Mouse (Mus musculus): ENCODE measurements at regions not wholly inside any gene's neighbourhood (a gene's known extent, or its start where the extent isn't known, plus 50 kb on each side); places are given as distances from the start of the nearest gene placed in this dataset.
A peak's percentile ranks its signal among the peaks of the same experiment; 100 is the strongest.

DNA sequence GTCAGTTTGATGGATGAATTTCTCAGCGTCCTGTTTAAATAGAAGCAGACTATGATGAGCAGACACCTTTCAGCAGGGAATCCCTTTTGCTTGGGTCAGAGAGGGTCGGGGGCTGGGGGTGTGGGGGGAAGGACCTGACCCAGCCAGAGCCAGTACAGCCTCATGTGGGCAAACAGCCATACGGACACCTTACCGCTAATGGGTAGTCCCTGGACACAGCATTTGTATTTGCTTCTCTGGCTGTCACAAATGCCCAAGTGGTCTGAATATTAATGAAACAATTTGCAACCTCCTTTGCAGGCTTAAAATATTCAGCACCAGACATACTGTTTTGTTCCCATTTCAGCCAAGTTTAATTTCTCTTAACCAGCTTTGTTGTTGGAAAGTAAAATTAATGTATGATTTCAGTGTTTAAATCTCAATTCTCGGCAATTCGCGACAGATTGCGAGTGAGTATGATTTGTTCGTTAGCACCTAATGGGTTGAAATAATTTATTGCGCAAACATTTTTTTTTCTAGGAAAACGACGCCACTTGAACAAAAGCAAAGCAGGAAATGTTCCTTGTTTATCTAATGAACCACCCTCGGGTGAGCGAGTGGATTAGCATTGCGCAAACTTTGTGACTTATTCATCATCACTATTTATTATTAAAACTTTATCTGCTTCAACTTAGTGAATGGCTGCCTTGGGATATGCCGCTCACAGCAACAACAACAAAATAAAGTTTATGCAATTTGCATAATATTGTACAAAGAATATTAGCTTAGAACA is 166.2 kb downstream of the Cdh26 start:
- no peak for DNase-seq (ENCODE audit: low spot score)

DNA sequence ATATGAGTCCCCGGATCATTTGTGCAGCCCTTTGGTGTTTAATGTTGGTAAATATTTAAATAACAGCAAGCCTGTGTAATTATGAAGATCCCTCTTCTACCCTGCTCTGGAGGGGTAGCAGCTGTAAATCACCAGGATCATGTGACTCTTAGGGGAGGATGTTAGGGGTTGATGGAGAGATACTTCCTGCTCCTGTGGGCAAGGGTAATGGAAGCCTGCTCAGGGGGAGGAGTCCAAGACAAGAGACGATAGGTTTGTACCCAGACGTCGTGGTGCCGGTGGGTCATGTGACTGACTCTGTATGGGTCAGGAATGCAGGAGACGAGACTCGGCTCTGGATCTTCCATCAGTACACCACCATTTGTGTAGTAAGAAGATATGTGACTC is 166.7 kb downstream of the Cdh26 start:
- no peak for DNase-seq (ENCODE audit: low spot score)

DNA sequence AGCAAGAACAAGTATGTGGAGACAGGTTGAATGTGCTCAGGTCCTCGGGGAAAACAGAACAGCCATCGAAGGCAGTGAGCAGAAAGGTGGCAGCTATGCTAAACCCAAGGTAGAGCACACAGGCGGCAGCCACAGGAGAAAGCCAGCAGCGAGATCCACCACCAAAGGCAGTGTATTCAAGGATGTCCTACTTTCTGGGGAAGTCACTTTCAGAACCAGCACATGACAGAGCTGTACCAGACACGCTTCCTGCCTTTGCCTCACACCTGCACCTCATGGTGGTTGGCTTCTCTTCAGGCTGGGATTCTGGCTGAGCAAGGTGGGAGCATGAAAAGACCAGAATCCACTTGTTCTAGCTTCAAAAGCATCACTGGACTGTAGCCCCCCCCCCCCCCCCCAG is 168.0 kb downstream of the Cdh26 start:
- DNase-seq (ENCODE audit: low spot score): no peak

DNA sequence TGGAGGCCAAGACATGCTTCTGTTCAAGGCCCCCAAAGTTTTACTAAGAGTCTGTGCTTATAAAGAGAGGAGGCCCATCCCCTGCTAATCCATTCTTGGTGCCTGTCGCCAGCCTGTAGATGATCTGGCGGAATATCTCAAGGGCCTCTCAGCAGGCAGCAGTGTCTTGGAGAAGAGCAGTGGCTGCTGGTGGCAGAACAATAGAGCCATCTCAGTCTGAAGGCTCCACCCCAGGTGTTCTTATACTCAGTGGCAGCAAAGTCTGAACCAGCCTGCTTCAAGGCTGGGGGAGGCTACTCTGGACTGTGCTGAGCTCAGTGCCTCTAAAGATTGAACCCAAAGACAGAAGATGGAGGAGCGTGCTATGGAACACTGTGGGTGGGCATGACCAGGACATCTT is 168.5 kb downstream of the Cdh26 start:
- no peak for DNase-seq (ENCODE audit: low spot score)

DNA sequence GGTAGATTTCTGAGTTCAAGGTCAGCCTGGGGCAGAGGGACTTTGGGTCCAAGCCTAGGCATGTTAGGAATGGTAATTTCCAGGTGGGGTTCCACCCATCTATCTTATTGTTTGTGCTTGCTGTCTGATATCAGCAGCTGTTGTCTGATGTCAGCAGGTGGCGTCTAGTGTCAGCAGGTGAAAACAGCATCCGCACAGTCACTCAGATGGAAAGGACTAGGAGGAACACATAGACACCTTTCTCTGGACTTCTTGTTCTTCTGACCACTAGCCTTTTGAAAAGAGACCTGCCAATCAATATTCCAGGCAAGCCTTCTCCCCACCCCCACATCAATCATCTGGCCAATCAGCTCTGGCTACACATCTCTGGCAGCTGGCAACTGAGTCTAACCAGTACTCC is 173.1 kb downstream of the Cdh26 start:
- DNase-seq (ENCODE audit: low spot score): no peak

DNA sequence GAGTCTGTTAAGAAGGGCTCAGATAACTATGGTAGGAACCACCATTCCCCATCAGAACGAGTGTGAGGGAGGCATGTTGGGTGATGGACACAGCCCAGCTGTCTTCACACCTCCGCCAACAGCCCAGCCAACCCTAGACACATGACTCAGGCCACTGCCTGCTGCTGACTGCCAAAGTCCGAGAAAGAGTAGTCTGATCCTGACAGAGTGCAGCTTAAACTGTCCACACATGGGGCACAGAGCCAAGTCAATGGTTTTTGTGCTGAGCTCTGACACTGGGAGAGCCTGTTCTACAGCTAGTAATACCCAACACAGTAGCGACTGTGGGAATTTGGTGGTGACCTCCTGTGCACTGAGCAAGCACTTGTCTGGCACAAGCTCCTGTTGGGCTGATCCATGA is 176.4 kb downstream of the Cdh26 start:
- peak; percentile 75 for DNase-seq (ENCODE audit: low spot score)

DNA sequence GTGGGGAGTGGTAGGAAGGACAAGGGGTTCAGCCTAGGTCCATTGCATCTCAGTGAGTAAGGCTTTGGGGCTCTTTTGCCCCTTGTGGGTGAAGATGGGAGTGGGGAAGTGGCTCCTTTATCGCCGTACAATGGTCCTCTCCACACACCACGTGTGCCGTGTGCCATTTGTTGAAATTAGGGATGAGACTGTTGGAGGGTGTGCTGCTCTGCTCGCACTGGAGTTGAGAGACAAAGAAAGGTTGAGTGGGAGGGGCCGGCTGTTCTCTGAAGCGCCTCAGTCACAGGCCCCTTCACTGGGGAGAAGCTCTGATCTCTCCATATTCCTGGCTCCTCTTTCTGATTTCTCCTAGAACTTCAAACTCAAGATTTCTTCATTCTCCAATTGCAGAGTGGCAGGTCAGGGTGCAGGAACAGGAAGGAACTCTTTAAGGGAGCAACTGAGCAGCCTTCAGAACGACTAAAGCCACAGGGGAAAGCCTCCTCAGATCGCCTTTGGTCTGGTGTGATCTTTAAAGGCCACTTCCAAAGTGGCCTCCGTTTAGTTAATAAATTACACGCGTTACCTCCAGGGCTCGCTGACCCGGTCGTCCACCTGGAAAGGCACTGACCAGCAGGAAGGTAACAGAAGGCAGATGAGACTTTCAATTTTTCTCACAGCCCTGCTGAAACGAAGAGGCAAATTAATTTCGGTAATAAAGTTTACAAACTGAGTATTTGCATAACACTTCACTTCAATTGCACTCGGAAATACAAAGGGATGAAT is 180.1 kb downstream of the Cdh26 start:
- DNase-seq (ENCODE audit: low spot score): no peak

DNA sequence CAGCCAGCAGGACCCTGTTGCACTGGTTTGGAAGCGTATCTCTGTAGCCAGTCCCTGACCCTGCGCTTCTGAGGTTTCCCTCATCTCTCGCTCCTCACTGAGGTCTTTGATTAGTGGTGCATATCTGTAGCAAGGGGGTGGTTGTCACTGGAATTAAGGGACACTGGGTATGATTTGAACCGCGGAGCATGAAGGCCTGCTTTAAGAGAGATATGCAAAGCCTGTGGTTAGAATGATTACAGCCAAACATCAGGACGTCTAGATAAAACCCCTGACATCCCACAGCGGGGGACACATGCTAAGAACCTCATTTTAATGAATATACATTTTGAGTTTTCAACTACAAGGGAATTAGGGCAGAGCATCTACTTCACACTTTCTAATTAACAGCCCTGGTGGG is 184.4 kb downstream of the Cdh26 start:
- no peak for DNase-seq (ENCODE audit: low spot score)

DNA sequence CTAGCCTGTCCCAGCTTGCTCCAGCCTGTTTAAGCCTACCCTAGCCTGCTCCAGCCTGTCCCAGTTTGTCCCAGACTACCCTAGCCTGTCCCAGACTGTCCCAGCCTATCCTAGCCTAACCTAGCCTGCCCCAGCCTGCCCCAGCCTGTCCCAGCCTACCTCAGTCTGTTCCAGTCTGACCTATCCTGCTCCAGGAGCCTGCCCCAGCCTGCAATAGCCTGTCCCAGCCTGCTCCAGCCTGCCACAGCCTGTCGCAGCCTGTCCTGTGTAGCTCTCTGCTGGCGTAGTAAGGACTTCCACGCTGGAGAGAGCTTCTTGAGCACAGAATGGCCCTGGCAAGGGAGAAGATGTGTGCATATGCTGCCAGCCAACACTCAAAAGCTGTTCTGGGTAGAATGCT is 192.5 kb downstream of the Cdh26 start:
- no peak for DNase-seq (ENCODE audit: low spot score)

DNA sequence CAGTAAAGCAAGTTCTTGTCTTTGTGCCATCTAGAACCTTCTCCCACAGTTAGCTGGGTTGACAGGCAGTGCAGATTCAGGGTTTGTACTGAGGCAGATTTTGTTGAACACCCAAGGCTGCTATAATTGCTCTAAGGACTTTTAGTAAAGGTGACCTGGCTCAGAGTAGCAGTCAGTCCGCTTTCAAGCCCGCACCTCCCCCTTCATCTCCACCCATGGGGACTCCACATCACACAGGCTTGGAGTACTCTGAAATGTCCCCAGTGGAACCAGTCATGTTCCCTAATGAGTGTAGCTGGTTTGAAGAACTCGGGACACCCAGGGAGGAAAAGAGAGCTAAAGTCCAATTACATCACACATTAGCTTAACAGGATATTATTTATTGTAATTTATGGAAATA is 194.1 kb downstream of the Cdh26 start:
- no peak for DNase-seq (ENCODE audit: low spot score)

DNA sequence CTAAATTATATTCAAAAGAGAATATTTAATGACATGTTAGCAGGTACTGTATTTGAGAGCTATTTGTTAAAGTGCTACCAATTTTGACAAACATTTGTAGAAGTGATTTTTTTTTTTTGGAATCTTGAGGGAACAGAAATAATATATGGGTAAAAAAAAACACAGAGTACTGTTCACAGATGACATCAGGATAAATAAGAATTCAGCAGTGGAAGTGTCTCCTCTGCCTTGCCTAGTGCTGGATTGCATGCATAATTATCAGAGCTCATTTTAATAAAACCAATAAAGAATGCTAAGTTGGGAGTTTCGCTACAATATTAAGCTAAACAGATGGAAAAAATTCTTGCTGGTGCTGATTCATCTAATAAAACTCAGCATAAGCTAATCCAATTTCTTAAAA is 194.6 kb downstream of the Cdh26 start:
- DNase-seq (ENCODE audit: low spot score): no peak

DNA sequence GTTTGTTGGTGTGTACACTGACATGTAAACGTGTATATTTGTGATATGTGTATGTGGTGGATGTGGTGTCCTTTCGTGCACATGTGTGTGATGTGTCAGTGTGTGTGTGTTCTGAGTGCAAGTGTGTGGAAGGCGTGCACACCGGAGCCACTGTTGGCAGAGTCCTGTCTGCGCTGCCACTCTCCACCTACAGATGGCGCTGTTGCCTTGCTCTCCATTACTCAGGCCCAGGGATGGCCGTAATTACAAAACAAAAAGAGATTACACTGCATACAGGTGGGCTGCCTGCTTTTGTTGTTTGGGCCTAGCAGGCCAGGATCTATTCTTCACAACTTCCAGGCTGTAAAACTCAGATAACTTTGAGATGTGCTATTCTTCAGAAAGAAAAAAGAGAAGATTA is 199.4 kb downstream of the Cdh26 start:
- peak; percentile 26 for DNase-seq (ENCODE audit: low spot score)

DNA sequence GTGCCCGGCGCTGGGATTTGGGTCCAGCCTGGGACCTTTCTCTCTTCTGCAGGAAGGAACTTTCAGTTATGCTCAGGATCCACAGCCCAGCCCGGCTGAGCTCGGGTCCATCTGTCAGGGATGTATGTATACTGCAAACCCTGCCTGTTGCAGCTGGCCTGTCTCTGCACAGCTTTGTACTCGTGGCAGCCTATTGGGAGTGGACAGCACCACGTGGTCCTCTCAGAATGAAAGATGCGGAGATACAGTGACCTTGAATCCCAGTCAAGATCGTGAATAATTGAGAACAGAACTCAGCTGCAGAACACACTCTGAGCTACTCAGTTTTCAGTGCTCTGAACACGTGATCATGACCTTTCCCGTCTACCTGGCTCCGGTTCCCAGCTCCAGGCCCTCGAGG is 200.2 kb downstream of the Cdh26 start:
- DNase-seq (ENCODE audit: low spot score): no peak

DNA sequence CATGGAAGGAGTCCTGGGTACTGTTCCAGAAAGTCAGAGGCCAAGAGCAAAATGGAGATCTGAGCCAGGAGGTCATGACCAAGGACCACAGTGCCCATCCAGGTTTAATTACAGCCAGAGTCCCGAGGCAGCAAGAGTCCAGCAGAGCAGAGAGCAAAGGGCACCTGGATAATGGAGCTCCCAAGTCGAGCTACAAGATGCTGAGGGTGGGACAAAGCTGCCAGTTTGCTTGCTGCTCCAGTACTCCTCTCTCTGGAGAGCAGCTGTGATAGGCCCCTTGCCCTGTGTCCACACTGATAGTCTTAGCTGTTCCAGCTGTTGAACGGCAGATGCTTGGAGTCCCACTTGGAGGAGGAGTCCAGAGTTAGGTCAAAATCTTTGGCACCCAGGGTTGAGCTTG is 201.0 kb downstream of the Cdh26 start:
- DNase-seq (ENCODE audit: low spot score): no peak

DNA sequence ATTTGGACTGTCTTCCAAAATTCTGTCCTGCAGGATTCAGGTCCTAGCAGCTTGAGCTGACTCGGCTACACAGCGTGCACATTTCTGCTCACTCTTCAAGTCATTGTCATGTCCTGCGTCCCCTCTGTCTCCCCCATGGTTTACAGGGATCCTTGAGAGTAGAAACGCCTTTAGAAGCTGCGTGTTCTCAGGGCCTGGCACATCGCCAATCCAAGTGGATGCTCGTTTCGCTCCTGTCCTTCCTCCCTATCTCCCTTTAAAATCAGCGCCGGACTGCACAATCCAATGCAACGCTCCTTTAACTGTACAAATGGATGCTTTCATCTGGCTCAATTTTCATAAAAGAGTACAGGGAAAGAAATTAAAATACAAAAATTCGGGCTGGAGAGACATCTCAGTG is 201.6 kb downstream of the Cdh26 start:
- DNase-seq (ENCODE audit: low spot score): no peak

DNA sequence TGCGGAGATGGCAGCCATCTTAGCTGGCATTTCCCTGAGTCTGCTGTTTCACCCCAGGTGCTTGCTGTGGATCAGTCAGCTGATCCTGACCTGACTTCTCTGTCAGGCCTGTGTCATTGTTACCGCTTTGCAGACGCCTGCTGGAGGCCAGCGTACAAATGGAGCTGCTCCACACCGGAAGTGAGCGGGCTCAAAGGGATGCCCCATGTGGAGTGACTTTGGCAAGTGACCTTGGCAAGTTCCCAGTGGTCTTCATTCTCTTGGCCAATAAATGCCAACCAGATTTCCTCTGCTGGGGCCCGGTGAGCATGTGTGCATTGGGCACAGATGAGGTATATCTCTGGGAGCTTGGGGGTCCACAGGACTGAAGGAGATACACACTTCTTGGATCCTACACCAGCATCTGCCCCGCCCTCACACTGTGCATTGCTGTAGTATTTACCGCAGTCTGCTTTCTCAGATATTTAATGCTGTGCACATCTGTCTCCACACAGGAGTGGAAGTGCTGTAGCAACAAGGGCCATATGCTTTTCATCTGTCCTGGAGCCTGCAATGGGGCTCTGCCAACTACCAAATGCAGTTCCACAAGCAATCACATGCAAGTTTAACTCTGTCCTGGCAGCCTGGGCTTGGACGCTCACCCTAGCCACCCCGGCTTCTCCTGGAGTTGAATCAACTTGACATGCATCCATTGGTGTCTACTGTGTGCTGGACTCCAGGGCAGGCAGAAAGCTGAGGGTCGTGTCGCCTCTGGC is 202.7 kb downstream of the Cdh26 start:
- DNase-seq (ENCODE audit: low spot score): no peak

DNA sequence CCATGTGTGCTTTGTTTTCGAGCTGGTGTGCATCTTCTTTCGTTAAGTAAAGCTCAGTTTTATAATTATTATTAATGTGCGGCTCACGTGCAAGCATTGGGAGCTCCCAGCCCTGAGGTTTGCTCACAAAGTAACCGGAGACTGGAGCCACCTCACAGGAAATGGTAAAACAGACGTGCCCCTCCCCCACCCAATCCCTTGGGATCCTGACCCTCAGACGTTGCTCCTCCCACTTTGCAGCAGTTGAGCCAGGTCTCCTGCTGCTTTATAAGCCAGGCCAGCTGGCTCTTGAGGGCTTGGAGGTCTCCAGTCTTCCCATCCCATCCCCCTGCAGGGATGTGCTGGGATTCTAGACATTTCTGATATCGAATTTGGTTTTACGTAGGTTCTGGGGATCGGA is 203.8 kb downstream of the Cdh26 start:
- DNase-seq (ENCODE audit: low spot score): no peak

DNA sequence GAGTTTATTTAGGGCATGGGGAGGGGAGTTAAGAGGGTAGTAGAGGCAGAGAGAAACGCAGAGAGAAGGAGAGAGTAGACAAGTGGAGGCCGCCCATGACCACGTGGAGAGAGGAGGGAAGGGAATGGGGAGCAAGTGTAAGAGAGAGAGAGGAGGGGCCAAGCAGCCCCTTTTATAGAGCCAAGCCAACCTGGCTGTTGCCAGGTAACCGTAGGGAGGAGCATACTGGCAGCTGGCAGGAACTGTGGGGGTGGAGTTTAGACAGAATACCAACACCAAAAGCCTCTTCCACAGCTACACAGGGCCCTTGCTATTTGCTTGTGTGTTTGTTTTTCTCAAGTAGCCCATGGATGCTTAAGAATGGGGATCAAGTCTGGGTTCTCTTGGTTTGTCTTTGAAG is 205.4 kb downstream of the Cdh26 start:
- no peak for DNase-seq (ENCODE audit: low spot score)

DNA sequence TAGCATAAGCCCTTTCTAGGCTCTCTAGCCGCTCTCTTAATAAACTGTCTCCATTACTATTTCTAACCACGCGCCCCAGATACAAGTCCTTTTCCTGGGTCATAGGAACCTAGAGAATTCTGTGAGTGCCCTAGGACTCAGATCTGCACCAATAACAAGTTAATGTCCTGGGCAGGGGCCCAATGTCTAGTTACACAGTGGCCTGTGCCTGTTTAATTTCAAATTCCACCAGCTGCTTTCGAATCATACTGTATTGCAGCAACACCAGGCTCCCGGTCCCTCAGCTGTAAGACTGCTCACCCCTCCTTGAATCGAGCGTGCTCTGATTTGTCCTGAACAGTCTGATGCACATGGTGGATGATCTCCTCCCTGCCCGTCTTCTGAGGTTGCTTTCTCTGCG is 206.6 kb downstream of the Cdh26 start:
- no peak for DNase-seq (ENCODE audit: low spot score)

DNA sequence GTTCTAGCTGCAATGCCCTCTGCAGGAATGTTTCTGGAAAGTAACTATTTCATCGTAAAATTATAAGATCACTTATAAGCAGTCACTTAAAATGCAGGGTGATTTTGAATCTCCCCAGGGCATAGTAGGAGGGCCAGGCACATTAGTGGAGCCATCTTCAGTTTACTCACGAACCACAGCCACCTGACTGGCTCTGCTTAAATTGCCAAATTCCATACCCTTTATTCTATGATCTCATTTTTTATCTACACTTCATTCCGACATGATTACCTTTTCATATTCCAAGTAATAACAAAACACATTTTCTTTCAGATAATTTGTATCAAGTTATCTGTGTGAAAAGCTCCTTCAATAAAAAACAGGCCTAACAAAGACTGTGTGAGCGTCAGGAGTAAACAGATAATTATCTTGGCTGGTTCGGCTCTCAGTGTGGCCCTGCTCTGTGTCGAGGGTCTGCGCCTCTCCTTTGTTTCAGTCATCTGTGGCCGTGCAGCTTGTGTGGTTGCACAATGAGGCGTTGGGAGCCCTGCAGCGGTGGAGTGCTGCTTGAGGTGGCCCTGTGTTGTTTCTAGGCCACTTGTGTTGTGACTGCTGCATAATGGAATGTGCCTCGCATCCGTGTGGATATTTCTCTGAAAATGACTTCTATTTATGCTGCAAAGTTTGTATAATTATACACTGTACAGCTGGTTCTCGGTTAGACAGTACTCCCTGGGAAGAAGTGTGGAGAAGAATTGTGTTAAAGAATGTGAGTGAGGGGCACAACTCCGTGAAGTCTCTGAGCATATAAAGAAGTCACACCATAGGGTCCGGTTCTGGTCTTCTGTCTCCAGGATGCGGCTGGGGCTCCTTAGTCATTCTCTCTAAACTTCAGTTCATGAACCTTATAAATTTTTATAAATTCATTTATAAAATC is 212.1 kb downstream of the Cdh26 start:
- no peak for DNase-seq (ENCODE audit: low spot score)

DNA sequence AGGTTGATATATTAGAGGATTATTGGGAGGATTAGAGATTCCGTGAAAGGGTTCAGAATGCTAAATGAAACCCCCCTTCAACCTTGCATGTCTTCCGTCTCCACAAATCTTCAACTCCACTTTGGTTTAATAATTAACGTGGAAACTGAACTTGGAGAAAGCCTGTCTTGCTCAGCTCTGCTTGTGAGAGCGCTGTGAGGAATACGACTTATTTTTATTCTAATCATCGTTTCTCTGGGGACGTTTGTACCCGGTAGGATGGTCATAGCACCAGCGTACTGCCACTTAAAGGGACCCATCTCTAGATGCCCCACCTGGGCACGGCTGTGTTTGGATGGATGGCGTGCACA is 212.7 kb downstream of the Cdh26 start:
- no peak for DNase-seq (ENCODE audit: low spot score)

DNA sequence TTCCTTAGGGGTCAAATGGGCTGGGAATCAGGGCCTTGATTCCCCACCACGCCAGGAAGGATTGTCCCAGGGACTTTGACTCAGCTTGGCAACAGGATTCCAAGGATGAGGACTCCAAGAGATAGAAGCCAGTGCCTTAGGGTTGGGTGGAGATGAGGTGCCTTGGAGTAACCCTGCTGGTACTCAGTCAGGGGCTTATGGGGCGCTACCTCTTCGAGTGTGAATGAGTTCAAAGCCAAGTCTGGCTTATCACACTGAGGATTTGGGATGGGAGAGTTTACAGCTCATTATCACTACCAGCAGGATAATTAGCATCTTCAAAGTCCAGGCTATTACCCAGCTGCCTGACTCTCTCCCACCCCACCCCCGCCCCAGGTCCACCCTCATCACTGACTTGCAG is 213.5 kb downstream of the Cdh26 start:
- no peak for DNase-seq (ENCODE audit: low spot score)

Measured in testis, postnatal 14 days (tissue).